Mouse (Mus musculus): ENCODE results near the gene 2410002F23Rik. TPM values are rescaled to one million over a fixed set of nuclear protein-coding genes. Genes with fewer than 3 reads are reported as not detected.

The 2410002F23Rik gene
- total RNA-seq, 1 experiment: 127 TPM

- H3K4me1 ChIP-seq (ENCODE audit: control insufficient read depth in 2 of 2, insufficient read depth in 2 of 2, low read length in 2 of 2, poor library complexity in 1 of 2): peaks cover 0 to 18% of the 10 kb centered on the region in 2 experiments; a peak in 2 of 4 replicates
- peak overlapping the region; percentile 23; the same call in 1 of the 2 replicates for H3K9ac ChIP-seq (ENCODE audit: insufficient read depth, low read depth, low read length, poor library complexity, severe bottlenecking)
- TF ChIP-seq HCFC1 (IDR thresholded peaks at IDR 0.05; ENCODE audit: borderline replicate concordance, insufficient read depth, low read length): no peak
- TF ChIP-seq ZC3H11A (IDR thresholded peaks at IDR 0.05; ENCODE audit: borderline replicate concordance, low read depth, low read length): no peak
- no peak for TF ChIP-seq CHD2 (IDR thresholded peaks at IDR 0.05; ENCODE audit: low read depth, low read length)
- TF ChIP-seq MAFK (IDR thresholded peaks at IDR 0.05; ENCODE audit: insufficient read depth, low read depth, low read length): no peak
- no peak for TF ChIP-seq ZNF384 (IDR thresholded peaks at IDR 0.05; ENCODE audit: low read depth, low read length)
- no peaks in the 10 kb centered on the region for H3K9me3 ChIP-seq (ENCODE audit: control insufficient read depth, insufficient read depth, low read depth, low read length)
- DNase-seq (ENCODE audit: low read depth, low spot score): peak; percentile 71
- H3K36me3 ChIP-seq (ENCODE audit: control insufficient read depth, insufficient read depth, low read length, poor library complexity, severe bottlenecking): no peaks in the 10 kb centered on the region
- in situ Hi-C loops (cut with MboI; ENCODE audit: low sequenced_read_pairs in 2 of 2, unreplicated experiment in 2 of 2): no loop called here
- 0 out of 4 replicates have a peak overlapping the region, but pooled peaks of 1 of the 2 experiments have one; percentile 16 for H3K4me3 ChIP-seq (ENCODE audit: insufficient read depth in 1 of 2, low read depth in 1 of 2, low read length in 2 of 2, poor library complexity in 1 of 2, severe bottlenecking in 1 of 2)
- peak overlapping the region; percentile 95 for H3K27ac ChIP-seq (ENCODE audit: insufficient read depth, low read depth, low read length, poor library complexity, severe bottlenecking)
Measured at GRCm38 (mm10) chr7:44276461-44277249, 30.1 kb downstream of the 2410002F23Rik start.

- Histone ChIP-seq H3K9ac (ENCODE audit: insufficient read depth, low read depth, low read length, poor library complexity, severe bottlenecking) (no peak overlapping the region), H3K4me3 (ENCODE audit: insufficient read depth in 1 of 2, low read depth in 1 of 2, low read length in 2 of 2, poor library complexity in 1 of 2, severe bottlenecking in 1 of 2) (no peak overlapping the region), H3K9me3 (ENCODE audit: control insufficient read depth, insufficient read depth, low read depth, low read length) (no peaks in the 10 kb centered on the region), H3K27ac (ENCODE audit: insufficient read depth, low read depth, low read length, poor library complexity, severe bottlenecking) (peak overlapping the region; percentile 95), H3K4me1 (ENCODE audit: control insufficient read depth in 2 of 2, insufficient read depth in 2 of 2, low read length in 2 of 2, poor library complexity in 1 of 2) (peaks cover 0 to 18% of the 10 kb centered on the region in 2 experiments; a peak in 2 of 4 replicates), H3K36me3 (ENCODE audit: control insufficient read depth, insufficient read depth, low read length, poor library complexity, severe bottlenecking) (no peaks in the 10 kb centered on the region)
- peak; percentile 66 for DNase-seq (ENCODE audit: low read depth, low spot score)
- TF ChIP-seq MAFK (IDR thresholded peaks at IDR 0.05; ENCODE audit: insufficient read depth, low read depth, low read length) (no peak), ZC3H11A (IDR thresholded peaks at IDR 0.05; ENCODE audit: borderline replicate concordance, low read depth, low read length) (peak; percentile 65; the same call in 1 of the 2 replicates)
- in situ Hi-C loops (cut with MboI; ENCODE audit: low sequenced_read_pairs in 2 of 2, unreplicated experiment in 2 of 2): no loop called here
Measured at GRCm38 (mm10) chr7:44277250-44277622, 30.7 kb downstream of the 2410002F23Rik start.

- in situ Hi-C loops (cut with MboI; ENCODE audit: low sequenced_read_pairs in 2 of 2, unreplicated experiment in 2 of 2): no loop called here
- TF ChIP-seq CHD2 (IDR thresholded peaks at IDR 0.05; ENCODE audit: low read depth, low read length): no peak
- peaks cover 0 to 5% of the 10 kb centered on the region in 2 experiments; a peak in 1 of 4 replicates for H3K4me1 ChIP-seq (ENCODE audit: control insufficient read depth in 2 of 2, insufficient read depth in 2 of 2, low read length in 2 of 2, poor library complexity in 1 of 2)
- no peaks in the 10 kb centered on the region for H3K9me3 ChIP-seq (ENCODE audit: control insufficient read depth, insufficient read depth, low read depth, low read length)
- no peak for DNase-seq (ENCODE audit: low read depth, low spot score)
- no peaks in the 10 kb centered on the region for H3K36me3 ChIP-seq (ENCODE audit: control insufficient read depth, insufficient read depth, low read length, poor library complexity, severe bottlenecking)
- H3K9ac ChIP-seq (ENCODE audit: insufficient read depth, low read depth, low read length, poor library complexity, severe bottlenecking): no peak overlapping the region
- H3K27ac ChIP-seq (ENCODE audit: insufficient read depth, low read depth, low read length, poor library complexity, severe bottlenecking): no peak overlapping the region
- H3K4me3 ChIP-seq (ENCODE audit: insufficient read depth in 1 of 2, low read depth in 1 of 2, low read length in 2 of 2, poor library complexity in 1 of 2, severe bottlenecking in 1 of 2): no peak overlapping the region
Measured at GRCm38 (mm10) chr7:44280959-44281358, 34.4 kb downstream of the 2410002F23Rik start.

GRCm38 (mm10) chr7:44281586-44281985, 35.1 kb downstream of the 2410002F23Rik start:
- no peaks in the 10 kb centered on the region for H3K9me3 ChIP-seq (ENCODE audit: control insufficient read depth, insufficient read depth, low read depth, low read length)
- no peaks in the 10 kb centered on the region for H3K36me3 ChIP-seq (ENCODE audit: control insufficient read depth, insufficient read depth, low read length, poor library complexity, severe bottlenecking)
- DNase-seq (ENCODE audit: low read depth, low spot score): no peak
- no peak overlapping the region for H3K4me3 ChIP-seq (ENCODE audit: insufficient read depth in 1 of 2, low read depth in 1 of 2, low read length in 2 of 2, poor library complexity in 1 of 2, severe bottlenecking in 1 of 2)
- no peak overlapping the region for H3K9ac ChIP-seq (ENCODE audit: insufficient read depth, low read depth, low read length, poor library complexity, severe bottlenecking)
- H3K4me1 ChIP-seq (ENCODE audit: control insufficient read depth in 2 of 2, insufficient read depth in 2 of 2, low read length in 2 of 2, poor library complexity in 1 of 2): peaks cover 0 to 3% of the 10 kb centered on the region in 2 experiments; a peak in 1 of 4 replicates
- TF ChIP-seq CHD2 (IDR thresholded peaks at IDR 0.05; ENCODE audit: low read depth, low read length): no peak
- no peak for TF ChIP-seq HCFC1 (IDR thresholded peaks at IDR 0.05; ENCODE audit: borderline replicate concordance, insufficient read depth, low read length)
- no peak for TF ChIP-seq ZNF384 (IDR thresholded peaks at IDR 0.05; ENCODE audit: low read depth, low read length)
- no peak for TF ChIP-seq MAFK (IDR thresholded peaks at IDR 0.05; ENCODE audit: insufficient read depth, low read depth, low read length)
- no peak for TF ChIP-seq ZC3H11A (IDR thresholded peaks at IDR 0.05; ENCODE audit: borderline replicate concordance, low read depth, low read length)
- H3K27ac ChIP-seq (ENCODE audit: insufficient read depth, low read depth, low read length, poor library complexity, severe bottlenecking): no peak overlapping the region
- in situ Hi-C loops (cut with MboI; ENCODE audit: low sequenced_read_pairs in 2 of 2, unreplicated experiment in 2 of 2): no loop called here

- no peaks in the 10 kb centered on the region for H3K9me3 ChIP-seq (ENCODE audit: control insufficient read depth, insufficient read depth, low read depth, low read length)
- H3K27ac ChIP-seq (ENCODE audit: insufficient read depth, low read depth, low read length, poor library complexity, severe bottlenecking): no peak overlapping the region
- DNase-seq (ENCODE audit: low read depth, low spot score): no peak
- H3K9ac ChIP-seq (ENCODE audit: insufficient read depth, low read depth, low read length, poor library complexity, severe bottlenecking): no peak overlapping the region
- in situ Hi-C loops (cut with MboI; ENCODE audit: low sequenced_read_pairs in 2 of 2, unreplicated experiment in 2 of 2): no loop called here
- H3K36me3 ChIP-seq (ENCODE audit: control insufficient read depth, insufficient read depth, low read length, poor library complexity, severe bottlenecking): no peaks in the 10 kb centered on the region
- H3K4me3 ChIP-seq (ENCODE audit: insufficient read depth in 1 of 2, low read depth in 1 of 2, low read length in 2 of 2, poor library complexity in 1 of 2, severe bottlenecking in 1 of 2): no peak overlapping the region
- TF ChIP-seq CHD2 (IDR thresholded peaks at IDR 0.05; ENCODE audit: low read depth, low read length): no peak
- TF ChIP-seq HCFC1 (IDR thresholded peaks at IDR 0.05; ENCODE audit: borderline replicate concordance, insufficient read depth, low read length): no peak
- no peaks in the 10 kb centered on the region for H3K4me1 ChIP-seq (ENCODE audit: control insufficient read depth in 2 of 2, insufficient read depth in 2 of 2, low read length in 2 of 2, poor library complexity in 1 of 2)
Measured at GRCm38 (mm10) chr7:44287760-44288159, 41.2 kb downstream of the 2410002F23Rik start.

All from ES-E14 (cell line).